Mouse (Mus musculus): ENCODE measurements at regions not wholly inside any gene's neighbourhood (a gene's known extent, or its start where the extent isn't known, plus 50 kb on each side); places are given as distances from the start of the nearest gene placed in this dataset.

- no peak for DNase-seq (ENCODE audit: low spot score in 2 of 2)
Measured at GRCm38 (mm10) chr4:64812812-64813211, 311.2 kb upstream of the Pappa start.

GRCm38 (mm10) chr4:64832882-64833281 is 291.1 kb upstream of the Pappa start:
- DNase-seq (ENCODE audit: low spot score in 2 of 2) = no peak

DNA sequence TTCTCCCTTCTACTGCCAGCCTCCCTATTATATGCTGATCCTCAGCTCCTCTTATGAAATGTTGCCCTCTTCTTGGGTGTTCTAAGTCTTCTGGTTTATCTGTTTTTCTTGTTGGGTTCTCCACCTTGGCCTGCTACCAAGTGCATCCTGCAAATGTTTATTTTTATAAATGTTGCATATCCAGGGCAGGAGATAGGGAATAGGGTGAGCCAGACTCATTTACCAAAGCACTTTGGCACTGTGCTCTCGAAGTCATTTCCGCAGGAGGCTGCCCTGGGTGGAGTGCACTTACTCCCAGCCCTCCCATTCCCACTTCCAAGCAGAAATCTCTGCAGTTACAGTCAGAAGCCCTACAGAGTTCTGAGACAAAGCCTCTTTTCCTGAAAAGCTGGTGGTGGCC is 249.5 kb upstream of the Pappa start:
- no peak for DNase-seq (ENCODE audit: low spot score in 2 of 2)

DNA sequence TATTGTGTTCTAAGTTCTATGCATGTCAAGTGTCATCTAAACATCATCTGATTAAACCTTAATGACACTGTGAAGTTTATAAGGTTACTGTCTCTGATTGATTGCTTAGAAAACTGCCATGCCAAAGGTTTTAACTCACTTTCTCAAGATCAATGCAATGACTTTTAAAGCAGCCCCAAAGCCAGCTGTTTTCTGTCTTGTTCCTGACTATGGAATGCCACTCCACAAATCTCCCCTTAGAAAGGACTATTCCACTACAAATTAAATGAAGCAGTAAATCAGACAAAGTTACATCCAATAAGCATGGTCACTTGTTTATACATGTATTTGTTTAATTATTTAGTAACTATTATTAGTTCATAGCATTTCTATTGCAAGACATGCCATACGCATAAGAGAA is 247.1 kb upstream of the Pappa start:
- no peak for DNase-seq (ENCODE audit: low spot score in 2 of 2)

- DNase-seq (ENCODE audit: low spot score in 2 of 2) = no peak
Measured at GRCm38 (mm10) chr4:64897935-64898334, 226.0 kb upstream of the Pappa start.

GRCm38 (mm10) chr4:64901091-64901845 is 222.7 kb upstream of the Pappa start:
- DNase-seq (ENCODE audit: low spot score in 2 of 2) = no peak

- DNase-seq (ENCODE audit: low spot score in 2 of 2) = no peak
Measured at GRCm38 (mm10) chr4:64923751-64924150, 200.2 kb upstream of the Pappa start.

- no peak for DNase-seq (ENCODE audit: low spot score in 2 of 2)
Measured at GRCm38 (mm10) chr4:64928553-64928952, 195.4 kb upstream of the Pappa start.

DNA sequence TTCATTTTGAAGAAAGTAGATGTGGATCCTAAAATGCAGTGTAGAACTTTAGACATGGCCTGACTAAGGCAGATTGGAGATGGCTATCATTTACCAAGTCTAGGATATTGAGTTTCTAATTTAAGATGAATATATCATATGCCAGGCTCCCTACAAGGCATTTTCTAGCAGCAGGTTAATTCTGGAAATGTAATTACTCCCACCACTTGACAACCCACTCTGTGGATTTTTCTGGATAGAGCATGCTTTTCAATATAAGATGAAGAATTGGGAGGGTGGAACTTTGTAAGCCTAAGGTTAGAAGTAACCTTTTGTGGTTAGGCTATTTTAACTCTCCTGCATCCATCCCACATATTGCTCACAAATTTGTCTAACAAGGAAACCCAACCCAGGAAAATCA is 178.4 kb upstream of the Pappa start:
- DNase-seq (ENCODE audit: low spot score in 2 of 2) = no peak

DNA sequence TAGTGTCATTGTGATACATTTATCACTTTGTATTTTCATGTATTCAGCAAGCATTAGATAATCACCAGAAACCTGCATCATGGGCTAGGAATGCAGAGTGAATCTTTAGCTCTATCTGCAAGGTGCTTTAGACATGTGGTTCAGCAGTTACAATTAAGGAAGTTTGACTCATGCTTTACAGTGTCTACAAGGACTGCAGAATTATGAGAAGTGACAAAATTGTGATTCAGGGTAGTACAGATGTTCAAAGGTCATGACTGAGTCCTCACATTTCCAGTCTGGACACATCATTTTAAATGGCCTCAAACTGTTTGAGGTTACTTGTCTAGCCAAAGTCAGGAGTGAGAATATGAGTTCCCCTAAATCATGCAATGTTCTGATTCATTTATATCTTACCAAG is 171.3 kb upstream of the Pappa start:
- no peak for DNase-seq (ENCODE audit: low spot score in 2 of 2)

DNA sequence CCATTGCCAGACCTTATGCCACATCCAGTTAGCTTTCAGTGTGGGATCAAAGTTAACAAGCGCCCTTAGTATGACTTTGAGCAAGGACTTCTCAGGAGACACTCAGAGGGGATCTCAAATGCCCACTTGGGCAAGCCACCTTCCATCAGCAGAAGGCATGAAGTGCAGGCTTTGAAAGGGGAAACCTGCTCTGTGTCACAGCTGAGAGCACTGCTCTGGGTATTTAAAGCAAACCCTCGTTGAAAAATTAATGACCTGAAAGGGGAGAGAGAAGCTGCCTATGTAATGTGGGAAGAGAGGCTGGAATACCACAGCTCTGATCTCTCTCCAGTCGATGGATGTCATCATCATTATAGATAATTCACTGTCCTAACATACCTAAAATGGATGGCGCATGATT is 165.1 kb upstream of the Pappa start:
- DNase-seq (ENCODE audit: low spot score in 2 of 2) = no peak

- no peak for DNase-seq (ENCODE audit: low spot score in 2 of 2)
Measured at GRCm38 (mm10) chr4:64961796-64962195, 162.2 kb upstream of the Pappa start.
